Mouse (Mus musculus) erythroblast, embryonic 14.5 days (primary cell): ENCODE data around the gene Olfr180. TPM values are rescaled to one million over a fixed set of nuclear protein-coding genes. Genes with fewer than 3 reads are reported as not detected.

Experiments used
- H3K27me3 ChIP-seq: 2 replicates; pipeline ENCODE4 v1.6.1; 2012; ENCODE audit warnings: inconsistent platforms; ENCODE audit not compliant: control insufficient read depth
- H3K36me3 ChIP-seq: 2 replicates; pipeline ENCODE4 v1.6.1; 2012; ENCODE audit warnings: mild to moderate bottlenecking, inconsistent platforms; ENCODE audit not compliant: control insufficient read depth
- H3K4me1 ChIP-seq: 2 replicates; pipeline ENCODE4 v1.6.1; 2012; ENCODE audit warnings: inconsistent platforms; ENCODE audit not compliant: control insufficient read depth
- H3K4me3 ChIP-seq: replicated peaks from 2 replicates; pipeline ENCODE3; 2012; ENCODE audit warnings: moderate library complexity, mild to moderate bottlenecking, inconsistent platforms
- H3K9me3 ChIP-seq: 2 replicates; pipeline ENCODE4 v1.6.1; 2012; ENCODE audit warnings: low read length, inconsistent platforms, mixed read lengths; ENCODE audit not compliant: control insufficient read depth
- GATA1 ChIP-seq: IDR thresholded peaks from 2 replicates; pipeline ENCODE4 v1.6.1; 2012; ENCODE audit warnings: low read length, inconsistent platforms, mixed read lengths
- TAL1 ChIP-seq: IDR thresholded peaks from 3 replicates; pipeline ENCODE4 v1.6.1; 2012; ENCODE audit warnings: low read length, inconsistent platforms, mixed read lengths
- polyA plus RNA-seq: library from polyadenylated mRNA; stranded (reverse); fragments of >175 nt; gene quantifications from 2 replicates; pipeline ENCODE4 v1.2.3, GENCODE M21; 2012

Olfr180 gene
- polyA plus RNA-seq, result not detected in 2 replicates

- no peak within 1 kb of the TSS for H3K4me3 ChIP-seq
- H3K27me3 ChIP-seq, result no peaks in the 10 kb centered on the region
- H3K36me3 ChIP-seq, result no peaks in the 10 kb centered on the region
- peaks cover 8% of the 10 kb centered on the region; the same call in 1 of the 2 replicates for H3K9me3 ChIP-seq
- no peak for TF ChIP-seq GATA1
- no peak for TF ChIP-seq TAL1
- no peaks in the 10 kb centered on the region for H3K4me1 ChIP-seq
These were observed at the start of gene Olfr180 for GRCm38 (mm10) chr16:58929292-58929691. Gene Olfr180, minus strand, starts transcription at chr16:58929392.

DNA sequence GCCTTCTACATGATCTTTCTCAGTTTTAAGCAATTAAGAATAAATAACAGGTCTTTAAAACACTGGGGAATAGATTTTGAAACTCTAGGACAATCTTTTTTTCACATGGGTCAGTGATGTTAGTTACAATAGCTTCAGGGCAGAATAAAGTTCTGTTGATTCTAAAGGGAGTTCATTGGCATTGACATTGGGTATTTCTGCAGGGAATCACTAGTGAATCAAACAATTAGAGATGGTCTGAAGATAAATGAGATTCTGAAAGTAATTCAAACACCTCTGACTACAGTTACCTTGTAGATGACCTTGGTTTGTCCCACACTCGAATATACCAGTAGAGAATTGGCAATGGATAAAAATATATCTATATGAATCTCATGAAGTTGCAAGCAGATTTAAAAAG, 537 bp downstream of the Olfr180 start, which contains the start of gene Olfr181:
TSS of gene Olfr181 (minus strand) at position 101 of the 400 bp plus-strand sequence.
- H3K27me3 ChIP-seq, result no peaks in the 10 kb centered on the region
- H3K4me3 ChIP-seq, result no peak within 1 kb of the TSS
- H3K9me3 ChIP-seq, result peaks cover 8% of the 10 kb centered on the region; the same call in 1 of the 2 replicates
- H3K4me1 ChIP-seq, result no peaks in the 10 kb centered on the region
- H3K36me3 ChIP-seq, result no peaks in the 10 kb centered on the region
- TF ChIP-seq TAL1, result no peak
- TF ChIP-seq GATA1, result no peak

DNA sequence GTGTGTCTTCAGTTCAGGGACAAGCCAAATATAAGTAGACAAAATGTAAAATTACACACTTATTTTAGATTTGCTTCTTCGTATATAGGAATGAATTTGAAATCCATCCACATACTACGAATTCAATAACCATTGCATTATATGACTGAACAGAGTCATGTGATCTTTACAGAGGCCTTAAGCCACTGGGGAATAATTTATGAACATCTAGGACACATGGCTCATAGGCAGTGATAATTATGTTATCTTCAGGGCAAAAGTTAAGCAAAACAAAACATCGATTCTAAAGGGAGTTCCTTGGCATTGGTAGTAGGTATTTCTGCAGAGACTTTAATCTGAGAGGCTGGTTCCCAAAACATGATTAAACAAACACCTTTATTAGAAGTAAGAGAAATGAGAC, 37.2 kb downstream of the Olfr180 start, which contains the start of gene Olfr178:
TSS of gene Olfr178 (minus strand) at position 101 of the 400 bp plus-strand sequence.
- no peaks in the 10 kb centered on the region for H3K36me3 ChIP-seq
- TF ChIP-seq TAL1 (no peak), GATA1 (no peak)
- H3K9me3 ChIP-seq, result no peaks in the 10 kb centered on the region; the same call in 1 of the 2 replicates
- H3K4me3 ChIP-seq, result no peak within 1 kb of the TSS
- H3K4me1 ChIP-seq, result no peaks in the 10 kb centered on the region
- H3K27me3 ChIP-seq, result no peaks in the 10 kb centered on the region

GRCm38 (mm10) chr16:58884416-58884815, 44.8 kb downstream of the Olfr180 start:
- no peaks in the 10 kb centered on the region for H3K36me3 ChIP-seq
- TF ChIP-seq GATA1, result no peak
- no peak for TF ChIP-seq TAL1
- no peak overlapping the region for H3K4me3 ChIP-seq
- H3K27me3 ChIP-seq, result no peaks in the 10 kb centered on the region
- peaks cover 10% of the 10 kb centered on the region for H3K9me3 ChIP-seq
- H3K4me1 ChIP-seq, result no peaks in the 10 kb centered on the region

DNA sequence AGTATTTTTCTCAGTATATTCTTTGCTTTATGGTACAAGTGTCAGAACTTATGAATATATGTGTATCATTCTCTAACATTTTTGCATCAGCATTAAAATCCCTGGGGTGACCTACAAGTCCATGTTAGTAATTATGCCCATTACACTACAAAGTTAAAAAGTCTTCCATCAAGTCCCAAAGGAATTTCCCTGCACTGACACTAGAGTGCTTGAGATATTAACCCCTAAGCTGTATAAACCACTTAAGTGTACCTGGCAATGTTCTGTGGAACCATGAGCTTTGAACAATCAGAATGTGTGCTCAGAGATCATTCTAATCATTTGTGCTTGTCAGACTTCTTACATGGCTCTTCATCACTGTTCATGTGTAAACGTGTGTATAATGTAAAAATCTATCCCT, 54.5 kb downstream of the Olfr180 start, which contains the start of gene Olfr177:
TSS of gene Olfr177 (minus strand) at position 101 of the 400 bp plus-strand sequence.
- Histone ChIP-seq H3K4me3 (no peak within 1 kb of the TSS), H3K4me1 (no peaks in the 10 kb centered on the region), H3K36me3 (no peaks in the 10 kb centered on the region), H3K27me3 (no peaks in the 10 kb centered on the region), H3K9me3 (no peaks in the 10 kb centered on the region)
- TF ChIP-seq TAL1, result no peak
- TF ChIP-seq GATA1, result no peak

Other genes with a start within 250 kb of the Olfr180 start
- not detected in 2 replicates for gene Gpr15, start 210.3 kb downstream of the Olfr180 start, polyA plus RNA-seq
- gene Cldnd1, start 201.5 kb downstream of the Olfr180 start, polyA plus RNA-seq, result 0.21 and 0.29 TPM in 2 replicates
- 0.04 TPM in 1 of 2 replicates, not detected in the other for gene Olfr172, start 166.2 kb downstream of the Olfr180 start, polyA plus RNA-seq
- not detected in 2 replicates for gene Olfr173, start 129.1 kb downstream of the Olfr180 start, polyA plus RNA-seq
- not detected in 2 replicates for gene Olfr175-ps1, start 102.6 kb downstream of the Olfr180 start, polyA plus RNA-seq
- gene Olfr177, start 54.6 kb downstream of the Olfr180 start, polyA plus RNA-seq, result not detected in 2 replicates
- gene Olfr178, start 37.3 kb downstream of the Olfr180 start, polyA plus RNA-seq, result not detected in 2 replicates
- not detected in 2 replicates for gene Olfr181, start 637 bp downstream of the Olfr180 start, polyA plus RNA-seq
- not detected in 2 replicates for gene Olfr183, start 66.0 kb upstream of the Olfr180 start, polyA plus RNA-seq
- 0.03 TPM in 1 of 2 replicates, not detected in the other for gene Olfr186, start 100.9 kb upstream of the Olfr180 start, polyA plus RNA-seq
- not detected in 2 replicates for gene Olfr187, start 110.4 kb upstream of the Olfr180 start, polyA plus RNA-seq
- not detected in 2 replicates for gene Olfr190, start 148.6 kb upstream of the Olfr180 start, polyA plus RNA-seq
- not detected in 2 replicates for gene Olfr191, start 160.4 kb upstream of the Olfr180 start, polyA plus RNA-seq
- not detected in 2 replicates for gene Olfr193, start 182.5 kb upstream of the Olfr180 start, polyA plus RNA-seq
- not detected in 2 replicates for gene Olfr194, start 191.7 kb upstream of the Olfr180 start, polyA plus RNA-seq
- not detected in 2 replicates for gene Olfr195, start 217.7 kb upstream of the Olfr180 start, polyA plus RNA-seq
- gene Olfr196, start 241.1 kb upstream of the Olfr180 start, polyA plus RNA-seq, result not detected in 2 replicates